Mouse (Mus musculus): ENCODE measurements at regions not wholly inside any gene's neighbourhood (a gene's known extent, or its start where the extent isn't known, plus 50 kb on each side); places are given as distances from the start of the nearest gene placed in this dataset.

DNA sequence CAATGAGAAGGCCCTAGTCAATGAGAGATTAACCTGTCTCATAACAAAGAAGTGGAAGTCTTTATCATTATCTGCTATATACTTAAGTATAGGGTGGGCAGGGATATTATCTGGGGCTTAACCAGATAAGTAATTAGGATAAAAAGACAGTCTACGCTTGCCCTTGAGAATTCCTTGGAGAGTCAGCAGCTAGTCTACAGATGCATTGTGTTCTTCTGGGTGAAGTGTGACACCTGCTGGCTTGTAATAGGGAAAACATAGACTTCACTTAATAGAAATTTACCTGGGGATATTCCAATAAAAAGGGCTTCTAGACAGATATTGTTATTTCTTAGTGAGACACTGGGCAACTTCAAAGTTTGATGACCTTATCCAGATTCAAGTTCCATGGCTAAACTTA, 361.0 kb downstream of the Tmem135 start:
- H3K4me1 ChIP-seq (replicated peaks; ENCODE audit: control insufficient read depth, insufficient read depth, low read length), result no peaks in the 10 kb centered on the region
- H3K27me3 ChIP-seq (ENCODE audit: control insufficient read depth, insufficient read depth, low read depth, low read length), result no peaks in the 10 kb centered on the region
- WGBS, result 60% methylated on average over 1 of the region's 1 CpGs
- no peak overlapping the region for H3K9ac ChIP-seq (ENCODE audit: low read length)
- no peak overlapping the region for H3K27ac ChIP-seq (ENCODE audit: low read length)
- no peak for ATAC-seq (ENCODE audit: low read depth)
- no peaks in the 10 kb centered on the region for H3K36me3 ChIP-seq (ENCODE audit: control insufficient read depth, insufficient read depth, low read length)
- no peak overlapping the region for H3K4me3 ChIP-seq (ENCODE audit: low read length)
- H3K4me2 ChIP-seq (ENCODE audit: low read depth, low read length), result no peak overlapping the region
- H3K9me3 ChIP-seq (ENCODE audit: control insufficient read depth, low read length), result no peaks in the 10 kb centered on the region

DNA sequence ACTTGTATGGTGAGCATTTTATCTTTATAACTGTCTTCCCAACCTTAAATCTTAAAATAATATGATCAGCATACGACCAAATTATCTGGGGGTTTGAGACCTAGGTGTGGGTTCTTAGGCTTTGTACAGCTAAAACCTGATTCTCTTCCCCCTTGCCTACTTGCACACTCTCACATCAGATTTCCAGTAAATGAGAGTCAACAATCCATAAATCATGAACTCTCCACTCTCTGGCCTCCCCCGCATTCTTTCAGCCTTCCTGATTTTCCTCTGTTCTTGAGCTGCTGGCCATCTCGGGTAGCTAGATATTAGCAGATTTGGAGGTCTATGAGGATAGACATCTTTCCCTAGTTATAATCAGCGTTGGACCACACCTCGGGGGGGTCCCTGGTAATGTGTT, 362.7 kb downstream of the Tmem135 start:
- no peaks in the 10 kb centered on the region for H3K9me3 ChIP-seq (ENCODE audit: control insufficient read depth, low read length)

DNA sequence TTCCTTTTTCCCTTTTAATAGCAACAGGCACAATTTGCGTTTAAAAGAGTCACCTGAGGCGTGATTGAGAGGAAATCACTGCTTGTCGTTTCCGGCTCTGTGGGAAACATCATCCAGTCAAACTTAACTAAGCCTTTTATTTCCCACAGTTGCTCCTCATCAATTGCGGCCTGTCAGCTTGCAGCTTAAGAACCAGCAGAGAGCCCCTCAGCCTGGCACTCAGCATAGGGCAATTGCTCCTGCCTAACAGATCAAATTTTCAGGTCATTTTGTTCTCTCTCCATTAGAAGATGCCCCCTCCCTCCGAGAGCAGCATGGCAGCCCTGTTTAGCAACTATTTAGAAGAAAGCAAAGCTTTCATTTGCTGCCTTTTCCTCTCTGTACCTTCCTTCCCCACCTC, 363.9 kb downstream of the Tmem135 start:
- H3K4me1 ChIP-seq (replicated peaks; ENCODE audit: control insufficient read depth, insufficient read depth, low read length), result no peaks in the 10 kb centered on the region
- H3K4me2 ChIP-seq (ENCODE audit: low read depth, low read length), result no peak overlapping the region
- no peaks in the 10 kb centered on the region for H3K27me3 ChIP-seq (ENCODE audit: control insufficient read depth, insufficient read depth, low read depth, low read length)
- no peak overlapping the region for H3K4me3 ChIP-seq (ENCODE audit: low read length)
- no peak overlapping the region for H3K9ac ChIP-seq (ENCODE audit: low read length)
- ATAC-seq (ENCODE audit: low read depth), result no peak
- WGBS, result 29% methylated on average over 6 of the region's 6 CpGs
- H3K9me3 ChIP-seq (ENCODE audit: control insufficient read depth, low read length), result no peaks in the 10 kb centered on the region
- H3K27ac ChIP-seq (ENCODE audit: low read length), result no peak overlapping the region
- no peaks in the 10 kb centered on the region for H3K36me3 ChIP-seq (ENCODE audit: control insufficient read depth, insufficient read depth, low read length)

More for the DNA sequence above, 362.7 kb downstream of the Tmem135 start:
- 70% methylated on average over 5 of the region's 5 CpGs for WGBS
- Histone ChIP-seq H3K9ac (ENCODE audit: low read length) (no peak overlapping the region), H3K36me3 (ENCODE audit: control insufficient read depth, insufficient read depth, low read length) (no peaks in the 10 kb centered on the region), H3K4me2 (ENCODE audit: low read depth, low read length) (no peak overlapping the region), H3K4me3 (ENCODE audit: low read length) (no peak overlapping the region), H3K27me3 (ENCODE audit: control insufficient read depth, insufficient read depth, low read depth, low read length) (no peaks in the 10 kb centered on the region), H3K27ac (ENCODE audit: low read length) (no peak overlapping the region), H3K4me1 (replicated peaks; ENCODE audit: control insufficient read depth, insufficient read depth, low read length) (no peaks in the 10 kb centered on the region)
- no peak for ATAC-seq (ENCODE audit: low read depth)

- no peak for ATAC-seq (ENCODE audit: low read depth)
- 80% methylated on average over 2 of the region's 2 CpGs for WGBS
Observed at GRCm38 (mm10) chr7:89035138-89035996, 368.7 kb downstream of the Tmem135 start.

GRCm38 (mm10) chr7:89023230-89024030, 380.6 kb downstream of the Tmem135 start:
- H3K4me1 ChIP-seq (replicated peaks; ENCODE audit: control insufficient read depth, insufficient read depth, low read length), result no peaks in the 10 kb centered on the region
- no peak overlapping the region for H3K4me3 ChIP-seq (ENCODE audit: low read length)
- no peaks in the 10 kb centered on the region for H3K36me3 ChIP-seq (ENCODE audit: control insufficient read depth, insufficient read depth, low read length)
- no peaks in the 10 kb centered on the region for H3K27me3 ChIP-seq (ENCODE audit: control insufficient read depth, insufficient read depth, low read depth, low read length)
- H3K9ac ChIP-seq (ENCODE audit: low read length), result no peak overlapping the region
- 79% methylated on average over 3 of the region's 3 CpGs for WGBS
- no peak overlapping the region for H3K27ac ChIP-seq (ENCODE audit: low read length)
- no peaks in the 10 kb centered on the region for H3K9me3 ChIP-seq (ENCODE audit: control insufficient read depth, low read length)
- H3K4me2 ChIP-seq (ENCODE audit: low read depth, low read length), result no peak overlapping the region
- no peak for ATAC-seq (ENCODE audit: low read depth)

More at GRCm38 (mm10) chr7:89035138-89035996, 368.7 kb downstream of the Tmem135 start:
- H3K27ac ChIP-seq (ENCODE audit: low read length), result no peak overlapping the region
- H3K9ac ChIP-seq (ENCODE audit: low read length), result no peak overlapping the region
- no peaks in the 10 kb centered on the region for H3K27me3 ChIP-seq (ENCODE audit: control insufficient read depth, insufficient read depth, low read depth, low read length)
- H3K4me3 ChIP-seq (ENCODE audit: low read length), result no peak overlapping the region
- H3K4me1 ChIP-seq (replicated peaks; ENCODE audit: control insufficient read depth, insufficient read depth, low read length), result no peaks in the 10 kb centered on the region
- no peak overlapping the region for H3K4me2 ChIP-seq (ENCODE audit: low read depth, low read length)
- H3K36me3 ChIP-seq (ENCODE audit: control insufficient read depth, insufficient read depth, low read length), result no peaks in the 10 kb centered on the region
- H3K9me3 ChIP-seq (ENCODE audit: control insufficient read depth, low read length), result no peaks in the 10 kb centered on the region

GRCm38 (mm10) chr7:88998815-88999392, 405.1 kb downstream of the Tmem135 start:
- ATAC-seq (ENCODE audit: low read depth), result no peak
- Histone ChIP-seq H3K27me3 (ENCODE audit: control insufficient read depth, insufficient read depth, low read depth, low read length) (no peaks in the 10 kb centered on the region), H3K9me3 (ENCODE audit: control insufficient read depth, low read length) (no peaks in the 10 kb centered on the region), H3K9ac (ENCODE audit: low read length) (no peak overlapping the region), H3K4me3 (ENCODE audit: low read length) (no peak overlapping the region), H3K36me3 (ENCODE audit: control insufficient read depth, insufficient read depth, low read length) (no peaks in the 10 kb centered on the region), H3K4me1 (replicated peaks; ENCODE audit: control insufficient read depth, insufficient read depth, low read length) (no peaks in the 10 kb centered on the region), H3K27ac (ENCODE audit: low read length) (no peak overlapping the region), H3K4me2 (ENCODE audit: low read depth, low read length) (no peak overlapping the region)
- WGBS, result 82% methylated on average over 4 of the region's 4 CpGs

DNA sequence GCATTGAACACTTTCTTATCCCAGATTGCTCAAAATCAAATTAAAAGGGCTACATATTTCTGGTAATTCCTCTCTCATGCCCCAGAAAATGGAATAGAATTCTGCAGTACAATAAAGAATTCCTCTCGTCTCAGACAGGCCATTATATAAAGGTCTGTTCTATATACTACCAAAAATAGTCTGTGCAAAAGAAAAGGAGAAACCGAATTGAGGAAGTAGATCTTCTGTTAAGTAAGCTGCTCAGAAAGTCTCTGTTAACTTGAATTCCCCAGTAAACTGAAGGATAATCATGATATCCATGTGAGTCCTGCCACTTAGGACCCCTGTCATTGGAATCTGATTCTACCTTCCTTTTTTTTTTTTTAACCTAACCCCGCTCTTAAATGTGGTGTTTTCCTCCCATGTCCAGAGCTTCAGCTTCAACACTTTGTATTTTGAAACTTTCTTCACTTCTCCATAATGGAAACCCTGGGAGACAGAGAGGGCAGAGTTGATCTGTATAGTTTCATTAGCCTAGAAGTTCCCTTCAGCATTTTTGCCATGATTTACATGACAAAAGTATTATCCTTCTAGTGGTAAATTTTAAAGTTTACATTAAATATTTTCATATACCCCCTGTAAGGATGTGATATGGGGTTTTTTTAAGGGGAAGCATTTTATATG, 406.1 kb downstream of the Tmem135 start:
- Histone ChIP-seq H3K4me3 (ENCODE audit: low read length) (no peak overlapping the region), H3K27me3 (ENCODE audit: control insufficient read depth, insufficient read depth, low read depth, low read length) (no peaks in the 10 kb centered on the region), H3K27ac (ENCODE audit: low read length) (no peak overlapping the region), H3K4me1 (replicated peaks; ENCODE audit: control insufficient read depth, insufficient read depth, low read length) (no peaks in the 10 kb centered on the region), H3K36me3 (ENCODE audit: control insufficient read depth, insufficient read depth, low read length) (no peaks in the 10 kb centered on the region), H3K9me3 (ENCODE audit: control insufficient read depth, low read length) (no peaks in the 10 kb centered on the region), H3K4me2 (ENCODE audit: low read depth, low read length) (no peak overlapping the region), H3K9ac (ENCODE audit: low read length) (no peak overlapping the region)
- no peak for ATAC-seq (ENCODE audit: low read depth)
- WGBS, result 81% methylated on average over 3 of the region's 3 CpGs

GRCm38 (mm10) chr7:88974436-88974835, 429.6 kb downstream of the Tmem135 start:
- WGBS, result 55% methylated on average over 4 of the region's 4 CpGs
- Histone ChIP-seq H3K36me3 (ENCODE audit: control insufficient read depth, insufficient read depth, low read length) (no peaks in the 10 kb centered on the region), H3K9ac (ENCODE audit: low read length) (no peak overlapping the region), H3K4me3 (ENCODE audit: low read length) (no peak overlapping the region), H3K4me2 (ENCODE audit: low read depth, low read length) (no peak overlapping the region), H3K4me1 (replicated peaks; ENCODE audit: control insufficient read depth, insufficient read depth, low read length) (no peaks in the 10 kb centered on the region), H3K27me3 (ENCODE audit: control insufficient read depth, insufficient read depth, low read depth, low read length) (no peaks in the 10 kb centered on the region), H3K27ac (ENCODE audit: low read length) (no peak overlapping the region), H3K9me3 (ENCODE audit: control insufficient read depth, low read length) (no peaks in the 10 kb centered on the region)
- ATAC-seq (ENCODE audit: low read depth), result no peak

- ATAC-seq (ENCODE audit: low read depth), result no peak
- no peak overlapping the region for H3K27ac ChIP-seq (ENCODE audit: low read length)
Observed at GRCm38 (mm10) chr7:88960841-88961240, 443.2 kb downstream of the Tmem135 start.

More at GRCm38 (mm10) chr7:88960841-88961240, 443.2 kb downstream of the Tmem135 start:
- Histone ChIP-seq H3K4me1 (replicated peaks; ENCODE audit: control insufficient read depth, insufficient read depth, low read length) (0 out of 2 replicates have a peak, but pooled peaks cover 2% of the 10 kb centered on the region), H3K4me2 (ENCODE audit: low read depth, low read length) (no peak overlapping the region), H3K9ac (ENCODE audit: low read length) (no peak overlapping the region), H3K9me3 (ENCODE audit: control insufficient read depth, low read length) (no peaks in the 10 kb centered on the region), H3K4me3 (ENCODE audit: low read length) (no peak overlapping the region), H3K27me3 (ENCODE audit: control insufficient read depth, insufficient read depth, low read depth, low read length) (no peaks in the 10 kb centered on the region), H3K36me3 (ENCODE audit: control insufficient read depth, insufficient read depth, low read length) (no peaks in the 10 kb centered on the region)

Data from lung, embryonic 16.5 days (tissue).